8 mouse cellular contexts compared by ENCODE assay signal in the genomic region with DNA sequence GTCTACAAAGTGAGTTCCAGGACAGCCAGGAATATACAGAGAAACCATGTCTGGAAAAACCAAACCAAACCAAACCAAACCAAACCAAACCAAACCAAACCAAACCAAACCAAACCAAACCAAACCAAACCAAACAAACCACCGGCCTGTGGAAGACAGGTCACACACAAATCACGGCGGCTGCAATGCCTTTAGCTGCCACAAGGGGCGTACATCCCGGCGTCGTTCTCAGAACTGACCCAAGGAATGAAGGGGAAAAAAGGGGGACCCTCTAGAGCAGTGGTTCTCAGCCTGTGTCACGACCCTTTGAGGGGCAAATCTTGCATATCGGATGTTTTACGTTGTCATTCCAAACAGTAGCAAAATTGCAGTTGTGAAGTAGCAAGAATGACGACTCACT. TPM values are rescaled to one million over a fixed set of nuclear protein-coding genes. Genes with fewer than 3 reads are reported as not detected.
DNase-seq lines count a peak whose midpoint lies in the region; ATAC-seq and TF ChIP-seq lines count a peak whose summit lies in the region.

No protein-coding gene starts in this region.

- 33% methylated on average over 11 of the region's 11 CpGs for WGBS in lung, postnatal 0 days
- 30% methylated on average over 11 of the region's 11 CpGs for WGBS in thymus, adult 2 months

- no peak overlapping the region for H3K4me2 ChIP-seq in lung, postnatal 0 days (replicated peaks; ENCODE audit: low read depth, low read length)

- H3K4me3 ChIP-seq in E14TG2a.4 (replicated peaks; ENCODE audit: low read length), result no peak overlapping the region
- H3K4me3 ChIP-seq in cortical plate, adult 2 months (ENCODE audit: insufficient read depth, low read length), result no peak overlapping the region
- no peak overlapping the region for H3K4me3 ChIP-seq in lung, postnatal 0 days (ENCODE audit: low read depth, low read length)
- H3K4me3 ChIP-seq in thymus, adult 2 months (ENCODE audit: control insufficient read depth, insufficient read depth, low read length), result no peak overlapping the region

- H3K9ac ChIP-seq in lung, postnatal 0 days (replicated peaks; ENCODE audit: low read depth), result no peak overlapping the region

- peak; percentile 41 for DNase-seq in kidney, adult 18-20 months
- DNase-seq in kidney, adult 11 months, result no peak
- peak; percentile 32 for DNase-seq in A20 (ENCODE audit: low read depth, low spot score)
- no peak for DNase-seq in lung, postnatal 0 days (ENCODE audit: low spot score)
- DNase-seq in thymus, adult 2 months, result peak; percentile 63
- DNase-seq in layer of hippocampus, adult 18-20 months (ENCODE audit: low spot score in 2 of 2), result no peak

- peaks cover 7% of the 10 kb centered on the region; the same call in 1 of the 2 replicates for H3K4me1 ChIP-seq in E14TG2a.4 (replicated peaks; ENCODE audit: low read depth, low read length)
- no peaks in the 10 kb centered on the region for H3K4me1 ChIP-seq in cortical plate, adult 2 months (ENCODE audit: control insufficient read depth, insufficient read depth, low read length)
- H3K4me1 ChIP-seq in lung, postnatal 0 days (ENCODE audit: insufficient read depth, low read depth, low read length), result no peaks in the 10 kb centered on the region
- H3K4me1 ChIP-seq in thymus, adult 2 months (replicated peaks; ENCODE audit: control insufficient read depth, insufficient read depth, low read length), result peaks cover 3% of the 10 kb centered on the region; the same call in 1 of the 2 replicates

- H3K36me3 ChIP-seq in E14TG2a.4 (ENCODE audit: insufficient read depth, low read length), result no peaks in the 10 kb centered on the region
- no peaks in the 10 kb centered on the region for H3K36me3 ChIP-seq in lung, postnatal 0 days (ENCODE audit: insufficient read depth, low read length)
- no peaks in the 10 kb centered on the region for H3K36me3 ChIP-seq in thymus, adult 2 months (ENCODE audit: control insufficient read depth, insufficient read depth, low read length)

- peak; percentile 98 for TF ChIP-seq CTCF in E14TG2a.4 (conservative IDR thresholded peaks at IDR 0.05; ENCODE audit: low read length)
- TF ChIP-seq CTCF in cortical plate, adult 2 months (IDR thresholded peaks at IDR 0.05; ENCODE audit: extremely low read depth, insufficient read depth, low read length), result peak; percentile 55; the same call in 1 of the 2 replicates
- TF ChIP-seq CTCF in lung, postnatal 0 days (IDR thresholded peaks at IDR 0.05), result peak; percentile 79
- peak; percentile 78 for TF ChIP-seq CTCF in thymus, adult 2 months (IDR thresholded peaks at IDR 0.05; ENCODE audit: borderline replicate concordance, control insufficient read depth, extremely low read depth, insufficient read depth, low read length, poor library complexity)

- TF ChIP-seq POLR2A in cortical plate, adult 2 months (IDR thresholded peaks at IDR 0.05; ENCODE audit: extremely low read depth, insufficient read depth, low read length), result no peak
- TF ChIP-seq POLR2A in thymus, adult 2 months (IDR thresholded peaks at IDR 0.05; ENCODE audit: control insufficient read depth, extremely low read depth, insufficient read depth, low read length, poor library complexity), result no peak

- H3K27me3 ChIP-seq in E14TG2a.4 (ENCODE audit: insufficient read depth, low read length), result peaks cover 43% of the 10 kb centered on the region
- H3K27me3 ChIP-seq in lung, postnatal 0 days (replicated peaks; ENCODE audit: insufficient read depth, low read length), result no peaks in the 10 kb centered on the region
- H3K27me3 ChIP-seq in thymus, adult 2 months (ENCODE audit: control insufficient read depth, insufficient read depth, low read length), result no peaks in the 10 kb centered on the region

- ATAC-seq in lung, postnatal 0 days, result no peak

- TF ChIP-seq EP300 in lung, postnatal 0 days (IDR thresholded peaks at IDR 0.05), result no peak

- no peak overlapping the region for H3K27ac ChIP-seq in cortical plate, adult 2 months (ENCODE audit: insufficient read depth, low read length)
- H3K27ac ChIP-seq in lung, postnatal 0 days (ENCODE audit: low read length), result no peak overlapping the region
- no peak overlapping the region for H3K27ac ChIP-seq in thymus, adult 2 months (ENCODE audit: control insufficient read depth, insufficient read depth, low read length)

- H3K9me3 ChIP-seq in E14TG2a.4 (ENCODE audit: low read length), result no peaks in the 10 kb centered on the region
- H3K9me3 ChIP-seq in lung, postnatal 0 days (ENCODE audit: low read length), result no peaks in the 10 kb centered on the region

RNA-seq across cellular contexts. Expression of a gene that starts 12.8 kb away (rescaled TPM):
- 8.7 and 10.6 TPM in 2 replicates for polyA plus RNA-seq in cortical plate, adult 2 months (2012; rRNA removed)
- 28.4 and 29.4 TPM in 2 replicates for polyA plus RNA-seq in lung, postnatal 0 days (2015; fragmentation: Nextera tagmentation; extraction: Ambion mirVana)
- 4.9 and 5.5 TPM in 2 replicates for polyA plus RNA-seq in thymus, adult 2 months (2012; rRNA removed)
- 10 to 100 TPM; 13.7 to 16.8 TPM for total RNA-seq in layer of hippocampus, adult 18-20 months (2021)

Comparison
In these comparisons a context has a peak if more than half of its experiments do, and no peak if none do; other contexts are left out.
1. DNase-seq: peak in kidney, adult 18-20 months (single experiment), A20 (single experiment) and thymus, adult 2 months (single experiment); none in kidney, adult 11 months (single experiment), lung, postnatal 0 days (single experiment) and layer of hippocampus, adult 18-20 months (0 of 2).
2. Peak in every context shown above with its lines, with median percentiles within 50 percentile points of each other: CTCF ChIP-seq.